Comparison of ENCODE assay signal across 8 mouse cellular contexts in genomic region chr7:99664571-99665485, GRCm38 (mm10). TPM values are rescaled to one million over a fixed set of nuclear protein-coding genes. Genes with fewer than 3 reads are reported as not detected.
DNase-seq lines count a peak whose midpoint lies in the region; ATAC-seq and TF ChIP-seq lines count a peak whose summit lies in the region.

No protein-coding gene starts in this region.

- 0 out of 2 replicates have a peak, but pooled peaks cover 13% of the 10 kb centered on the region for H3K4me1 ChIP-seq in hindbrain, postnatal 0 days (ENCODE audit: insufficient read depth, low read length)

- H3K4me3 ChIP-seq in hindbrain, postnatal 0 days (ENCODE audit: low read length) = no peak overlapping the region

- DNase-seq in adrenal gland, postnatal 14 days = peak; percentile 69
- no peak for DNase-seq in adrenal gland, adult 8-10 months
- DNase-seq in urinary bladder, postnatal 14 days (ENCODE audit: low spot score) = peak; percentile 64
- no peak for DNase-seq in urinary bladder, postnatal 25 days (ENCODE audit: low spot score)
- peak; percentile 74 for DNase-seq in hindbrain, postnatal 0 days (ENCODE audit: low spot score)
- DNase-seq in lung, postnatal 25 days (ENCODE audit: low spot score) = peak; percentile 69
- peak; percentile 70 for DNase-seq in testis, postnatal 14 days (ENCODE audit: low spot score)

- H3K4me2 ChIP-seq in hindbrain, postnatal 0 days (ENCODE audit: low read depth, low read length) = no peak overlapping the region

- H3K27ac ChIP-seq in hindbrain, postnatal 0 days = peak overlapping the region; percentile 52

- H3K36me3 ChIP-seq in hindbrain, postnatal 0 days (ENCODE audit: insufficient read depth, low read length) = no peaks in the 10 kb centered on the region

- TF ChIP-seq CTCF in hindbrain, postnatal 0 days (IDR thresholded peaks at IDR 0.05; ENCODE audit: low read depth) = no peak

- peak; percentile 77 for ATAC-seq in hindbrain, postnatal 0 days
- no peak for ATAC-seq in inflammation-experienced regulatory T-cells, adult 6 months

- 44% methylated on average over 11 of the region's 11 CpGs for WGBS in hindbrain, postnatal 0 days

- H3K9ac ChIP-seq in hindbrain, postnatal 0 days (replicated peaks; ENCODE audit: low read length) = no peak overlapping the region

- H3K9me3 ChIP-seq in hindbrain, postnatal 0 days (ENCODE audit: low read length) = no peaks in the 10 kb centered on the region

- H3K27me3 ChIP-seq in hindbrain, postnatal 0 days (ENCODE audit: insufficient read depth, low read length) = no peaks in the 10 kb centered on the region

RNA-seq across cellular contexts. Expression of gene Tpbgl, which starts 37.9 kb away (rescaled TPM):
- total RNA-seq in adrenal gland, postnatal 14 days (2021) = 14.7 and 16.5 TPM in 2 replicates
- 10 to 100 TPM; 29.8 to 42.0 (median 36.0) TPM for total RNA-seq in adrenal gland, adult 8-10 months (2022)
- 6.4 and 7.9 TPM in 2 replicates for total RNA-seq in hindbrain, postnatal 0 days (2014; rRNA removed)
- 2.3 and 2.9 TPM in 2 replicates for polyA plus RNA-seq in hindbrain, postnatal 0 days (2015; fragmentation: Nextera tagmentation; extraction: Ambion mirVana)
- under 1 TPM in 1 of 3 experiments, not detected in 2; 0.72 TPM for polyA plus RNA-seq in inflammation-experienced regulatory T-cells, adult 6 months (2017; shearing (Covaris generic))

RNA-seq across cellular contexts. Expression of gene Slco2b1, which starts 46.3 kb away (rescaled TPM):
- 19.8 and 26.8 TPM in 2 replicates for total RNA-seq in adrenal gland, postnatal 14 days (2021)
- total RNA-seq in adrenal gland, adult 8-10 months (2022) = 10 to 100 TPM; 25.3 to 35.2 (median 31.5) TPM
- total RNA-seq in hindbrain, postnatal 0 days (2014; rRNA removed) = 14.3 and 16.5 TPM in 2 replicates
- polyA plus RNA-seq in hindbrain, postnatal 0 days (2015; fragmentation: Nextera tagmentation; extraction: Ambion mirVana) = 6.8 and 7.0 TPM in 2 replicates
- polyA plus RNA-seq in inflammation-experienced regulatory T-cells, adult 6 months (2017; shearing (Covaris generic)) = not detected

Comparison
In these comparisons a context has a peak if more than half of its experiments do, and no peak if none do; other contexts are left out.
1. DNase-seq: peak in adrenal gland, postnatal 14 days (single experiment), urinary bladder, postnatal 14 days (single experiment), hindbrain, postnatal 0 days (single experiment), lung, postnatal 25 days (single experiment) and testis, postnatal 14 days (single experiment); none in adrenal gland, adult 8-10 months (single experiment) and urinary bladder, postnatal 25 days (single experiment).